Mouse (Mus musculus) stomach, postnatal 0 days (tissue): ENCODE data around the gene Polr3b. TPM values are rescaled to one million over a fixed set of nuclear protein-coding genes. Genes with fewer than 3 reads are reported as not detected.

Experiments
- ATAC-seq: fragments of 200-750 bp; cut with Nextera tagmentation; 2 replicates; pipeline ENCODE4 v1.8.0; 2017; ENCODE audit not compliant: low FRiP score, low TSS enrichment
- DNase-seq: peaks from one replicate; pipeline ENCODE4 v3.0.0-alpha.2; 2016; ENCODE audit warnings: low spot score
- H3K27ac ChIP-seq: fragments of 300-500 bp; sonication (generic); replicated peaks from 2 replicates; pipeline ENCODE4 v1.5.1; 2014; ENCODE audit warnings: mild to moderate bottlenecking, control low read depth
- H3K27me3 ChIP-seq: fragments of 300-500 bp; sonication (generic); 2 replicates; pipeline ENCODE4 v1.6.1; 2014; ENCODE audit warnings: low read length; ENCODE audit not compliant: control insufficient read depth, insufficient read depth
- H3K36me3 ChIP-seq: fragments of 300-500 bp; sonication (generic); 2 replicates; pipeline ENCODE4 v1.6.1; 2014; ENCODE audit warnings: low read length, mixed read lengths; ENCODE audit not compliant: control insufficient read depth, insufficient read depth
- H3K4me1 ChIP-seq: fragments of 300-500 bp; sonication (generic); replicated peaks from 2 replicates; pipeline ENCODE4 v1.6.1; 2014; ENCODE audit warnings: antibody characterized with exemption; ENCODE audit not compliant: control insufficient read depth, insufficient read depth
- H3K4me2 ChIP-seq: fragments of 300-500 bp; sonication (generic); replicated peaks from 2 replicates; pipeline ENCODE4 v1.6.1; 2014; ENCODE audit warnings: low read depth, mild to moderate bottlenecking, control low read depth, moderate library complexity
- H3K4me3 ChIP-seq: fragments of 300-500 bp; sonication (generic); 2 replicates; pipeline ENCODE4 v1.5.1; 2014; ENCODE audit warnings: low read depth, low read length, control low read depth
- H3K9ac ChIP-seq: fragments of 300-500 bp; sonication (generic); 2 replicates; pipeline ENCODE4 v1.6.1; 2014; ENCODE audit warnings: mild to moderate bottlenecking, low read length, control low read depth, mixed read lengths
- H3K9me3 ChIP-seq: fragments of 300-500 bp; sonication (generic); 2 replicates; pipeline ENCODE4 v1.6.1; 2016; ENCODE audit warnings: low read length; ENCODE audit not compliant: control insufficient read depth
- CTCF ChIP-seq: IDR thresholded peaks from 2 replicates; pipeline ENCODE4 v1.5.1; 2016; ENCODE audit warnings: antibody characterized with exemption, low read depth, mild to moderate bottlenecking, moderate library complexity
- EP300 ChIP-seq: optimal IDR thresholded peaks from 2 replicates; pipeline ENCODE3; 2016; ENCODE audit warnings: antibody characterized with exemption
- WGBS: fragments of 180-500 bp; shearing (Covaris S2); extraction: QIAGEN DNeasy Blood & Tissue Kit; methylation state at CpG from one replicate; pipeline ENCODE4 v1.1.7; 2014; 5-methylcytosine and 5-hydroxymethylcytosine counted together
- polyA plus RNA-seq: library from polyadenylated mRNA; unstranded; fragments of >200 nt; fragmentation: Nextera tagmentation; extraction: Ambion mirVana; gene quantifications from 2 replicates; pipeline ENCODE4 v1.2.1, GENCODE M21; 2015

Gene Polr3b
- polyA plus RNA-seq, 1 experiment from 2014 or later = 4.9 TPM

DNA sequence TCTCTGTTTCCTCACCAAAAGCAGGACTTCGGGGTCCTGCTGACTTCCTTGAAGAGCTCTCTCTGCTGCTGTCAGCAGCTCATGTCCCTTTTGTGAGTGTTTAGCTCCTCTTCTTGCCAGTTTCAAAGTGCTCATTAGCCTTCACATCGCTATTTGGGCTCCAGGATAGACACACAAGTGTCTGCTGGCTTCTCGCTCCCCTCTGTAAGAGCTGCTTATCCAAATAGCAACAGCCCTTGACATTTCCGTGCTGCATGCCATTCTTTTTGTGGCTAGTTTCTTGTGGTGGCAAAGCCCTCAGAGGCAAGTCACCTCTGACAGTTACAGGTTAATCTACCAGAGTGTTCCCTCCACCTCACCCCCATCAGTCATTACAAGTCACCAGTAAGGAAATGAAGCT lies 56.3 kb downstream of the Polr3b start:
- no peak for DNase-seq
- H3K9ac ChIP-seq = no peak overlapping the region

DNA sequence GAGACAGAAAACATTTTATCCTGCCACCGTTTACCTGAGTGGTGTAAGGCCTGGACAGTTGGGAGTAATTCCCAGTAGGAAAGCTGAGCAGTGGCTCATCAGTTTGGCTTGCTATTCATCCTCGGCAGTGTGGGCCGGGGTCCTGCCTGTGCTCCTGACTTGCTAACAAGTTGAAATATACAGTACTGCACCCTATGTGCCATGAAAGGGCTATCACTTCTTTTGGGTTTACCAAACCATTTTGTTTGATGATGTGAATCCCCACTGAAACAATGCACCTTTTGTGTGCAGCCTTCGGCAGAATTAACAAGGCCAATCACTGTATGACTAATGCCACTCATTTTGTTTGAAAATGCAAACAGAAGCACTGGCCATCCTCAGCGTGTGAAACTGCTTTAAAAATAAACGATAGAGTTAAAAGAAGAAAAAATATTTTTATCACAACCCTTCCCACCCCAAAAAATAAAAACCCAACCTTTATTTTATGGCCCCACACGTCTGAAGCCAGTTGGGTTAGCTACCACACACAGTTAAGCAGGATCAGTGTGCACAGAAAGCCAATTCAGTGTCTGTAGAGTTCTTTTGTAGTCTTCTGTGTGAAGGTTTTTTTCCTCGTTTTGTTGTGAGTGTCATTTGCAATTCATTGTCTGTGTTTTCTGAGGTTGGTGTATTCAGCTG lies 63.5 kb downstream of the Polr3b start:
- Histone ChIP-seq H3K4me1 (no peaks in the 10 kb centered on the region), H3K4me2 (no peak overlapping the region), H3K27me3 (no peaks in the 10 kb centered on the region), H3K9ac (no peak overlapping the region), H3K27ac (no peak overlapping the region), H3K4me3 (no peak overlapping the region), H3K9me3 (no peaks in the 10 kb centered on the region), H3K36me3 (0 out of 2 replicates have a peak, but pooled peaks cover 3% of the 10 kb centered on the region)
- ATAC-seq = no peak
- TF ChIP-seq EP300 (no peak), CTCF (no peak)
- no peak for DNase-seq
- WGBS = 49% methylated on average over 8 of the region's 8 CpGs

More for the DNA sequence above, 56.3 kb downstream of the Polr3b start:
- Histone ChIP-seq H3K36me3 (peaks cover 11% of the 10 kb centered on the region), H3K4me2 (no peak overlapping the region), H3K4me3 (no peak overlapping the region), H3K9me3 (no peaks in the 10 kb centered on the region), H3K27me3 (no peaks in the 10 kb centered on the region), H3K27ac (no peak overlapping the region), H3K4me1 (no peaks in the 10 kb centered on the region)
- ATAC-seq = no peak
- 80% methylated on average over 4 of the region's 4 CpGs for WGBS
- no peak for TF ChIP-seq EP300
- TF ChIP-seq CTCF = no peak

DNA sequence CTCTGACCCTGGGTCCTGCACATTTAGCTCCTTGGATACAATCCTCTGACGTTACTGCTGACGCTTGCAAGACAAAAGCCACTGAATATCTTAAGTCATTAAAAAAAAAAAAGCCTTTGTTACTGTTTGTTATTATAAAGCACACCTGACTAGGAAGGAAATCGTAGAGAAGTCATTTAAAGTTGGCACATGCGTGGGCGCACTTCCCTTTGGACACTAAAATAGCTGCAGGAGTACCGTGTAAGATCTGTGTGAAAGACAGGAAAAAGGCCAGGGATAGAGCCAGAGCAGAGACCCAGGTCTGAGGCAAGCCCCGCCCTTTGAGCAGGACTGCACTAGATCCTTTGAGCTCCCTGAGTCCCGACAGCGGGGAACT lies 64.0 kb downstream of the Polr3b start:
- Histone ChIP-seq H3K4me2 (no peak overlapping the region), H3K9me3 (no peaks in the 10 kb centered on the region), H3K4me3 (no peak overlapping the region), H3K36me3 (0 out of 2 replicates have a peak, but pooled peaks cover 3% of the 10 kb centered on the region), H3K27me3 (no peaks in the 10 kb centered on the region), H3K9ac (no peak overlapping the region), H3K27ac (no peak overlapping the region), H3K4me1 (no peaks in the 10 kb centered on the region)
- ATAC-seq (peak; percentile 26; the same call in 1 of the 2 replicates), DNase-seq (no peak)
- no peak for TF ChIP-seq EP300
- WGBS = 40% methylated on average over 9 of the region's 9 CpGs

DNA sequence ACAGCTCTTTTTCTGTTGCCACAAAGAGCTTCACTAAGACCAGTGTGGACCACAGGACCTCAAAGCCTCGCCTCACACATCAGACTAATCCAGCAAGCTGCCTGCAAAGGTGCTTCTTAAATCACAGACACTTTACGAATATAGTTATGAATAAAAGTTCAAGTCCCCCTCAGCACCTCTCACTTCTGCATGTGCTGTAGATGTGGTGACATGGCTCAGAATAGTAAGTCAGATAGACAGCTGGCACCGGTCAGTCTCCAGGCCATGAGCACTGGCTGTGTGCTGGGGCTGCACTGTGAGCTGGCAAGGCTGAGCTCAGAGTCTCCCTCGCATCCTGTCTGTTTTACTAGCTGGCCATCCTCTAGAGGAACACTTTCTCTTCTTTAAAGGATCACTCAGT lies 64.6 kb downstream of the Polr3b start:
- H3K27ac ChIP-seq = no peak overlapping the region
- TF ChIP-seq CTCF (no peak), EP300 (no peak)
- WGBS = 77% methylated on average over 4 of the region's 4 CpGs
- no peaks in the 10 kb centered on the region for H3K4me1 ChIP-seq
- H3K9ac ChIP-seq = no peak overlapping the region
- no peaks in the 10 kb centered on the region for H3K9me3 ChIP-seq
- no peak overlapping the region for H3K4me2 ChIP-seq
- ATAC-seq (no peak), DNase-seq (no peak)
- no peaks in the 10 kb centered on the region for H3K27me3 ChIP-seq
- H3K36me3 ChIP-seq = 0 out of 2 replicates have a peak, but pooled peaks cover 3% of the 10 kb centered on the region
- no peak overlapping the region for H3K4me3 ChIP-seq

GRCm38 (mm10) chr10:84687736-84688135 lies 65.6 kb downstream of the Polr3b start:
- no peak for ATAC-seq

GRCm38 (mm10) chr10:84689846-84690245 lies 67.8 kb downstream of the Polr3b start:
- Histone ChIP-seq H3K27ac (no peak overlapping the region), H3K27me3 (no peaks in the 10 kb centered on the region), H3K4me2 (no peak overlapping the region), H3K9ac (no peak overlapping the region), H3K4me3 (no peak overlapping the region), H3K4me1 (no peaks in the 10 kb centered on the region), H3K36me3 (no peaks in the 10 kb centered on the region), H3K9me3 (no peaks in the 10 kb centered on the region)
- TF ChIP-seq CTCF (no peak), EP300 (no peak)
- DNase-seq (no peak), ATAC-seq (no peak)
- WGBS = 63% methylated on average over 3 of the region's 3 CpGs

More at GRCm38 (mm10) chr10:84687736-84688135, 65.6 kb downstream of the Polr3b start:
- Histone ChIP-seq H3K4me1 (no peaks in the 10 kb centered on the region), H3K27me3 (no peaks in the 10 kb centered on the region), H3K9ac (no peak overlapping the region), H3K27ac (no peak overlapping the region), H3K9me3 (no peaks in the 10 kb centered on the region), H3K36me3 (0 out of 2 replicates have a peak, but pooled peaks cover 3% of the 10 kb centered on the region), H3K4me2 (no peak overlapping the region), H3K4me3 (no peak overlapping the region)
- WGBS = 86% methylated on average over 4 of the region's 4 CpGs
- no peak for DNase-seq
- no peak for TF ChIP-seq EP300
- TF ChIP-seq CTCF = no peak
